Mouse (Mus musculus) heart, embryonic 13.5 days (tissue): ENCODE measurements around the gene Asap2. TPM values are rescaled to one million over a fixed set of nuclear protein-coding genes. Genes with fewer than 3 reads are reported as not detected.

Source experiments
- ATAC-seq: fragments of 200-750 bp; cut with Nextera tagmentation; 2 replicates; pipeline ENCODE4 v1.8.0; 2017; ENCODE audit warnings: moderate TSS enrichment; ENCODE audit not compliant: insufficient number of reproducible peaks, low FRiP score, low TSS enrichment; ENCODE audit errors: extremely low read depth
- H3K27ac ChIP-seq: fragments of 300-500 bp; sonication (generic); replicated peaks from 2 replicates; pipeline ENCODE4 v1.5.1; 2015; ENCODE audit warnings: moderate library complexity, mild to moderate bottlenecking, inconsistent platforms
- H3K27me3 ChIP-seq: fragments of 300-500 bp; sonication (generic); replicated peaks from 2 replicates; pipeline ENCODE4 v1.6.1; 2015; ENCODE audit warnings: mild to moderate bottlenecking, inconsistent platforms
- H3K36me3 ChIP-seq: fragments of 300-500 bp; sonication (generic); 2 replicates; pipeline ENCODE4 v1.6.1; 2015; ENCODE audit warnings: mild to moderate bottlenecking, inconsistent platforms
- H3K4me1 ChIP-seq: fragments of 300-500 bp; sonication (generic); 2 replicates; pipeline ENCODE4 v1.6.1; 2015; ENCODE audit warnings: inconsistent platforms
- H3K4me2 ChIP-seq: fragments of 300-500 bp; sonication (generic); 2 replicates; pipeline ENCODE4 v1.6.1; 2015; ENCODE audit warnings: inconsistent platforms, mild to moderate bottlenecking, moderate library complexity
- H3K4me3 ChIP-seq: fragments of 300-500 bp; sonication (generic); 2 replicates; pipeline ENCODE4 v1.5.1; 2015; ENCODE audit warnings: moderate library complexity, mild to moderate bottlenecking, inconsistent platforms
- H3K9ac ChIP-seq: fragments of 300-500 bp; sonication (generic); 2 replicates; pipeline ENCODE4 v1.6.1; 2015; ENCODE audit warnings: inconsistent platforms, mild to moderate bottlenecking, moderate library complexity
- H3K9me3 ChIP-seq: fragments of 300-500 bp; sonication (generic); 2 replicates; pipeline ENCODE4 v1.6.1; 2016; ENCODE audit warnings: inconsistent platforms
- WGBS: fragments of 180-500 bp; shearing (Covaris S2); methylation state at CpG from one replicate; pipeline ENCODE4 v1.1.7; 2015; ENCODE audit warnings: mixed read lengths; 5-methylcytosine and 5-hydroxymethylcytosine counted together
- polyA plus RNA-seq: library from polyadenylated mRNA; unstranded; fragments of >200 nt; fragmentation: Nextera tagmentation; extraction: Ambion mirVana; gene quantifications from 2 replicates; pipeline ENCODE4 v1.2.1, GENCODE M21; 2015

The Asap2 gene
- polyA plus RNA-seq, 1 experiment from 2014 or later: 6.2 TPM

- Histone ChIP-seq H3K4me3 (no peak overlapping the region), H3K4me2 (no peak overlapping the region), H3K36me3 (peaks cover 86% of the 10 kb centered on the region), H3K27me3 (no peaks in the 10 kb centered on the region), H3K9ac (no peak overlapping the region), H3K27ac (no peak overlapping the region), H3K4me1 (peaks cover 4% of the 10 kb centered on the region; the same call in 1 of the 2 replicates), H3K9me3 (no peaks in the 10 kb centered on the region)
- no peak for ATAC-seq
- WGBS: 70% methylated on average over 2 of the region's 2 CpGs
Measured at GRCm38 (mm10) chr12:21234560-21234959, 244.3 kb downstream of the Asap2 start.

DNA sequence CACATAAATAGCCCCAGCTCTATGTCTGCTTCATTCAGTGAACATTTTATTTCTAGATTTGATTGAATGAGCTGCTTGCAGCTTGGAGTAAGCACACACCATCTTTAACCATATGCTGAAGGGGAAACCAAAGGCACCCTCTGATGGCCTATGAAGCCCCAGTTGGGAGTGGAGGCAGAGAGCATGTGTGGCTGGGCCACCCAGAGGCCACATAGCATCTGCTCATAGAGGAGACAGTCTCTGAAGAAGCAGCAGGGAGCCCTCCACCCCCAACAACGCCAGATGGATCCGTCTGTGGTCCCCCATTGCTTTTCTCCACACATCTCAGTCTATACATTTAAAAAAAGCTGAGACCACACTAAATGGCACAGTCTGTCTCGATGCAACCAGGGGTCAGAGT lies 251.7 kb downstream of the Asap2 start:
- no peak overlapping the region for H3K4me3 ChIP-seq
- no peak for ATAC-seq
- H3K9ac ChIP-seq: no peak overlapping the region
- 79% methylated on average over 3 of the region's 3 CpGs for WGBS
- peaks cover 79% of the 10 kb centered on the region for H3K36me3 ChIP-seq
- no peaks in the 10 kb centered on the region for H3K4me1 ChIP-seq
- no peaks in the 10 kb centered on the region for H3K9me3 ChIP-seq
- no peaks in the 10 kb centered on the region for H3K27me3 ChIP-seq
- H3K4me2 ChIP-seq: no peak overlapping the region
- no peak overlapping the region for H3K27ac ChIP-seq

DNA sequence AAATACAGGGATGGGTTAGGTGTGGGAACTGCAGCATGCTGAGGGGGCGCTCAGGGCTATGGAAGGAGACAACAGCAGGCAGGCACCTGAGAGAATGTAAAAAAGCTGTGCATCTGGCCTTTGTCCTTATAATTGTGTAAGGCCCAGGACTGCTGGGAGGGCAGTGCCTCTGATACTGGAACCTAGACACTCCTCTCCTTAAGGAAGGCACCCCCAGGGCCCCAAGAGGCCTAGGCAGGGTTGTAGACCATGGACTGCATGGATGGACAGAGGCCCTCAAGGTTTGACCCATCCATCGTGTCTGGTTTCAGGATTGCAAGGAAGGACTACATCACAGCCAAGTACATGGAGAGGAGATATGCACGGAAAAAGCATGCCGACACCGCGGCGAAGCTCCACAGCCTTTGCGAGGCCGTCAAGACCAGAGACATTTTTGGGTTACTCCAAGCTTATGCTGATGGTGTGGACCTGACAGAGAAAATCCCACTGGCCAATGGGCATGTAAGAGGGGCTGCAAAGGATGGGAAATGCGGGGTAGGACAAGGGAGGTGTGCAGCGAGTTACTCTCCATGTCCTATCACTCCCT lies 254.2 kb downstream of the Asap2 start:
- Histone ChIP-seq H3K27ac (no peak overlapping the region), H3K9ac (no peak overlapping the region), H3K4me3 (no peak overlapping the region), H3K36me3 (peaks cover 79% of the 10 kb centered on the region), H3K27me3 (no peaks in the 10 kb centered on the region), H3K4me1 (peaks cover 5% of the 10 kb centered on the region; the same call in 1 of the 2 replicates), H3K4me2 (no peak overlapping the region), H3K9me3 (no peaks in the 10 kb centered on the region)
- no peak for ATAC-seq
- 90% methylated on average over 11 of the region's 11 CpGs for WGBS

- Histone ChIP-seq H3K4me3 (no peak overlapping the region), H3K27ac (no peak overlapping the region), H3K9ac (no peak overlapping the region), H3K4me1 (peaks cover 5% of the 10 kb centered on the region; the same call in 1 of the 2 replicates), H3K4me2 (no peak overlapping the region), H3K27me3 (no peaks in the 10 kb centered on the region), H3K36me3 (peaks cover 88% of the 10 kb centered on the region), H3K9me3 (no peaks in the 10 kb centered on the region)
- ATAC-seq: no peak
- WGBS: 63% methylated on average over 7 of the region's 7 CpGs
Measured at GRCm38 (mm10) chr12:21247711-21248392, 257.6 kb downstream of the Asap2 start.

DNA sequence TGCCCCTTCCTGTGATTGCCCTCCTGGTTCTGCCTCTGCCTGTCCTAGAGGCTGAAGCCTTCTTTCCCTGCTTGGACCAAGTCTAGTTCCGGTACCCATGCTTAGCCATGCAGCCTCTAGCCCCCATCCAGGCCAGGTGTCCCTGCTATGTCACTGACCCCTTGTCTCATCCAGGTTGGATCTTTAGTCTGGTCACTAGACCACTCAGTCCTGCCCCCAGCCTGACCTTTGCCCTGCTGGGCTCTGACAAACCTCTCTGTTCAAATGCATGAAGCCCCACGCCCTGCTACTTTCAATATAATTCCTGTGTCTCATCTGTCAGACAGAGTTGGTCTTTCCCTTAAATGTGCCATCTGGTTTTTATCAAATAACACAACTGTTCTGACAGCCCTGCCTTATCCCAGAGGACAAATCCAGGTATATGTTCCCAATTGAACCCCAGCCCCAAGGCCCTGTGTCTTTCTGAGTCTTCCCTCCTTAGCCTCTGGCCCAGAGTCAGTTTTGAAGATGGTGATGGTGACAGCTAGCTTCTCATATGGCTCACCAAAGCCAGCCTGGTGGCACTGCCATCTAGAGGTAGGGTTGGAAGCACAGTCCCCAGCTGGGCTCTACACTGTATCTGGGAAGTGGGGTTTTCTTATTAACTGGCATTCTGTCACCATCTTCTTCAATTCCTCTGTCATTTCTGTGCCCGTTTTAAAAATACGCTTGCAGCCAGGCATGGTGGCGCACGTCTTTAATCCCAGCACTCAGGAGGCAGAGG lies 270.4 kb downstream of the Asap2 start:
- WGBS: 87% methylated on average over 6 of the region's 6 CpGs
- Histone ChIP-seq H3K9ac (no peak overlapping the region), H3K36me3 (peaks cover 83% of the 10 kb centered on the region), H3K4me3 (no peak overlapping the region), H3K27ac (0 out of 2 replicates have a peak overlapping the region, but pooled peaks have one; percentile 1), H3K27me3 (no peaks in the 10 kb centered on the region), H3K4me2 (no peak overlapping the region), H3K9me3 (no peaks in the 10 kb centered on the region), H3K4me1 (peaks cover 7% of the 10 kb centered on the region)
- ATAC-seq: no peak

GRCm38 (mm10) chr12:21261521-21261920 lies 271.3 kb downstream of the Asap2 start:
- H3K9me3 ChIP-seq: no peaks in the 10 kb centered on the region
- no peak for ATAC-seq
- H3K4me2 ChIP-seq: no peak overlapping the region
- H3K27me3 ChIP-seq: no peaks in the 10 kb centered on the region
- no peak overlapping the region for H3K4me3 ChIP-seq
- peaks cover 83% of the 10 kb centered on the region for H3K36me3 ChIP-seq
- peaks cover 7% of the 10 kb centered on the region for H3K4me1 ChIP-seq
- H3K9ac ChIP-seq: no peak overlapping the region
- no peak overlapping the region for H3K27ac ChIP-seq
- WGBS: 65% methylated on average over 4 of the region's 4 CpGs

GRCm38 (mm10) chr12:21263256-21263655 lies 273.0 kb downstream of the Asap2 start:
- Histone ChIP-seq H3K36me3 (peaks cover 81% of the 10 kb centered on the region), H3K9me3 (no peaks in the 10 kb centered on the region), H3K9ac (no peak overlapping the region), H3K27ac (peak overlapping the region; percentile 83; the same call in 1 of the 2 replicates), H3K4me3 (no peak overlapping the region), H3K4me1 (peaks cover 7% of the 10 kb centered on the region), H3K27me3 (no peaks in the 10 kb centered on the region), H3K4me2 (no peak overlapping the region)
- WGBS: 85% methylated on average over 5 of the region's 5 CpGs
- no peak for ATAC-seq

DNA sequence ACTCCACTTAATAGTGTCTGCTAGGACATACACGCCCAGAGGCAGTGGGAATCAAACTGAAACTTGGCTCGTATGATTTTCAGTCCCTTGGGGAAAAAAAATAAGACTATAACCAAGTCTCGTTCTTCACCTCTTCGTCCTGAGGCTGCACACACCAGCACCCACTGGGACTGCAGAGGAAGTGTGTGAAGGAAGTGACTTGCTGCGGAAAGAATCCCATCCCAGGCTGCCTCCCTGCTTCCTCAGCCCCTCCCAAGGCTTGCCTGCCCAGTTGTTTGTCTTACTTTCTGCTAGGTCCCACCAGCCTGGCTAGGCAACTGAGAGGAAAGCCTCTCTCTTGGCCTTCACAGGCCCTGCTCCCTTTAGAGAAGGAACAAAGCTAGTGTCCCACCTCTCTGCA lies 274.0 kb downstream of the Asap2 start:
- Histone ChIP-seq H3K9me3 (no peaks in the 10 kb centered on the region), H3K36me3 (peaks cover 85% of the 10 kb centered on the region), H3K27me3 (no peaks in the 10 kb centered on the region), H3K4me2 (no peak overlapping the region), H3K9ac (peak overlapping the region; percentile 55; the same call in 1 of the 2 replicates), H3K4me1 (peaks cover 7% of the 10 kb centered on the region), H3K27ac (peak overlapping the region; percentile 83), H3K4me3 (no peak overlapping the region)
- no peak for ATAC-seq
- 55% methylated on average over 5 of the region's 5 CpGs for WGBS

GRCm38 (mm10) chr12:21264970-21265369 lies 274.7 kb downstream of the Asap2 start:
- Histone ChIP-seq H3K27ac (peak overlapping the region; percentile 83), H3K36me3 (peaks cover 86% of the 10 kb centered on the region), H3K4me3 (no peak overlapping the region), H3K27me3 (no peaks in the 10 kb centered on the region), H3K4me1 (peaks cover 7% of the 10 kb centered on the region), H3K4me2 (no peak overlapping the region), H3K9me3 (no peaks in the 10 kb centered on the region), H3K9ac (no peak overlapping the region)
- no peak for ATAC-seq
- 91% methylated on average over 3 of the region's 3 CpGs for WGBS

GRCm38 (mm10) chr12:21265501-21265900 lies 275.2 kb downstream of the Asap2 start:
- Histone ChIP-seq H3K27me3 (no peaks in the 10 kb centered on the region), H3K4me2 (no peak overlapping the region), H3K36me3 (peaks cover 86% of the 10 kb centered on the region), H3K27ac (no peak overlapping the region), H3K9me3 (no peaks in the 10 kb centered on the region), H3K4me3 (no peak overlapping the region), H3K4me1 (peaks cover 7% of the 10 kb centered on the region), H3K9ac (no peak overlapping the region)
- 92% methylated on average over 4 of the region's 4 CpGs for WGBS
- no peak for ATAC-seq

GRCm38 (mm10) chr12:21265946-21266783 lies 275.9 kb downstream of the Asap2 start:
- Histone ChIP-seq H3K36me3 (peaks cover 87% of the 10 kb centered on the region), H3K9ac (no peak overlapping the region), H3K27ac (no peak overlapping the region), H3K4me3 (no peak overlapping the region), H3K4me1 (peaks cover 7% of the 10 kb centered on the region), H3K27me3 (no peaks in the 10 kb centered on the region), H3K4me2 (no peak overlapping the region), H3K9me3 (no peaks in the 10 kb centered on the region)
- no peak for ATAC-seq
- WGBS: 74% methylated on average over 14 of the region's 14 CpGs
